Mouse (Mus musculus) erythroblast, embryonic 14.5 days (primary cell): Measurements from ENCODE around the gene Depp1. TPM values are rescaled to one million over a fixed set of nuclear protein-coding genes. Genes with fewer than 3 reads are reported as not detected.

Source experiments
- H3K27me3 ChIP-seq: 2 replicates; pipeline ENCODE4 v1.6.1; 2012; ENCODE audit warnings: inconsistent platforms; ENCODE audit not compliant: control insufficient read depth
- H3K36me3 ChIP-seq: 2 replicates; pipeline ENCODE4 v1.6.1; 2012; ENCODE audit warnings: mild to moderate bottlenecking, inconsistent platforms; ENCODE audit not compliant: control insufficient read depth
- H3K4me1 ChIP-seq: 2 replicates; pipeline ENCODE4 v1.6.1; 2012; ENCODE audit warnings: inconsistent platforms; ENCODE audit not compliant: control insufficient read depth
- H3K4me3 ChIP-seq: replicated peaks from 2 replicates; pipeline ENCODE3; 2012; ENCODE audit warnings: moderate library complexity, mild to moderate bottlenecking, inconsistent platforms
- H3K9me3 ChIP-seq: 2 replicates; pipeline ENCODE4 v1.6.1; 2012; ENCODE audit warnings: low read length, inconsistent platforms, mixed read lengths; ENCODE audit not compliant: control insufficient read depth
- GATA1 ChIP-seq: IDR thresholded peaks from 2 replicates; pipeline ENCODE4 v1.6.1; 2012; ENCODE audit warnings: low read length, inconsistent platforms, mixed read lengths
- TAL1 ChIP-seq: IDR thresholded peaks from 3 replicates; pipeline ENCODE4 v1.6.1; 2012; ENCODE audit warnings: low read length, inconsistent platforms, mixed read lengths
- polyA plus RNA-seq: library from polyadenylated mRNA; stranded (reverse); fragments of >175 nt; gene quantifications from 2 replicates; pipeline ENCODE4 v1.2.3, GENCODE M21; 2012

Gene Depp1
- polyA plus RNA-seq, 1 experiment, result 0.03 TPM

DNA sequence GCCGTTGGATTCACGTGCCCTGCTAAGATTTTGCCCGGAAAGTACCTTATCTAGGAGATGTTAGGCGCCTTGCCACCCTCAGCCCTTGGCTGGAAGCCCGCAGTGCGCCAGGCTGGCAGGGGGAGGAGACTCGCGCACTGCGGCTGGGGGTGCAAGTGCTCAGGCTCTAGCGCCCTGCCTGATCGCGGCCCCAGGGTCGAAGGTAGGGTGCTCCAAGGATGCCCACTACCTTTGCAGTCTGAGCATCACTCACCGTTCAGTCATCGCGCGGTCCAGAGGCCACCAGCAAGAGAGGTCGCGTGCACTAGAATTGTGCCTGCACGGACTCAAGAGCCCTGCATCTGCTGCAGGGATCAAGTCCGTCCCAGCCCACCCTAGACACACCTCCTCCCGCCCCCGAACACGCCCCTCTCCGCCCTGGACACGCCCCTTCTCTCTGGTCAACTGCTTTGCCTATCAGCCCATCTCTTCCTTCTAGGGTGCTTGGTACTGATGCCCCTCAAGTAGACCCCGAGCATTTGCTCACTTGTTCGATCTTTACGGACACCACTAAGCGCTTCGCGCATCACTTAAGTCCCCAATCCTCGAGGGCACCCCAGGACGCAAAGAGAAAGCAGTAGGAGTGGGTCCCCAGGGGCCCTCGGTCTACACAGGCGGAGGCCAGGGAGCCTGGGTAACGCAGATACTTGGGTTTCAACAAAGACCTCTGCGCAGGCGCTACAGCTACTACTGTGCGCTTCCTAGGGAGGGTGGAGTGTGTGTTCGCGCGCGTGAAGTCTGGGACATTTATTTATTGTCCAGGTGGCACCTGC, 23.3 kb downstream of the Depp1 start, which contains the start of gene Rassf4:
Rassf4 (minus strand) TSS at position 482 of the 812 bp plus-strand sequence.
- peaks cover 6% of the 10 kb centered on the region for H3K27me3 ChIP-seq
- H3K4me1 ChIP-seq, result peaks cover 12% of the 10 kb centered on the region
- TF ChIP-seq GATA1 (no peak), TAL1 (no peak)
- no peaks in the 10 kb centered on the region for H3K36me3 ChIP-seq
- peak within 1 kb of the TSS; percentile 57 for H3K4me3 ChIP-seq
- no peaks in the 10 kb centered on the region for H3K9me3 ChIP-seq

DNA sequence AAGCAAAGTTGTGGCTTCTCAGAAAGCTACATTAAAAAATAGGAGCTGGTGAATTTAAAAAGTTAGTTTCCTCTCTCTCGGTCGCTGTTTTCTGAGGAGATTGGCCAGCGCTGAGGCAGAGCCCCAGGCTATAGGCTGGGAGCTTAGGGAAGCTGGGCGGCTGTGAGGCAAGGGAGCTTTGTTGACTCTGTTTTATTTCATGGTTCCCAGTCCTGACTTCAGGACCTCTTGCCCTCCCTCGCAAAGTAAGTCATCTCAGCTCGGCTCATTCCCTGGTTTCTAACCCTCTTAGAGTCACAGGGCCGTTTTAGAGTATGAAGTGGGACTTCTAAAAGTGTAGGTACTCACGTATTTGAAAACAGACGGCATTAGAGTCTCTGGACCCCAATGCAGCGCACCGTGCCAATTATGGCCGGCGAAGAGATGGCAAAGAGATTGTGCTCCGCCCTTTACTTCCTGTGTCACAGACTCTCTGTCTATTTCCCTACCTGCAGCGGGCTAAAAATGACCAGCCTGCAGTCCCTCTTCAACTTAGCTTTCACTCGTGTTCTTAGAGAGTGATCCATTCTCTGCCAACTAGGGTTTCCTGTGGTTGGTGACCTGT, 24.0 kb downstream of the Depp1 start:
- Histone ChIP-seq H3K4me3 (peak overlapping the region; percentile 57), H3K4me1 (peaks cover 12% of the 10 kb centered on the region), H3K27me3 (peaks cover 6% of the 10 kb centered on the region), H3K36me3 (no peaks in the 10 kb centered on the region), H3K9me3 (no peaks in the 10 kb centered on the region)
- TF ChIP-seq TAL1 (no peak), GATA1 (no peak)

DNA sequence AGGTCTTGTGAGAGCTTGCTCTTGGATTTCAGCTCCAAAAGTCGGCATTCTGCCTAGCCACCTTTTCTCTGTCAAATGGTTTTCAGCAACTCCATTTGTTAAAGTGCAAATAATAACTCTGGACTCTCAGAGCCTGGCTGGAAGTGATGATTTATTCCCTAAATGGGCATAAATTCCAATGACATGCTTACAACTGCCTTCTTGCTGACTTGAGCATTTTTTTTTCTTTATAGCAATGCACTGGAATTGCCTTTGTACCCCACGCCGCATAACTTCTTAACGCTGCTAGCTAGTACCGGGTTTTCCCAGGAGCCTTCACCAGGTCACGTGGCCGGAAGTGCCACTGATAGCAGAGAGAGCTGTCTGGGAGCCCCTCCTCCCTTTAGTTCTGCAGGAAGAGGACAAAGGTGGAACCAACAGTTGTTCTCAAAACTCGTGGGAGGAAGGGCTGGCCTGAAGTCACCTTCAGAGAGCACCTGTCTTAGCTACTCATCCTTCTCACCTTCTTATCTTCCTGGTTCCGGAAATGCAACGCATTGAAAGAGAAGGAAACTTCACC, 26.0 kb downstream of the Depp1 start:
- peaks cover 6% of the 10 kb centered on the region for H3K27me3 ChIP-seq
- no peak overlapping the region for H3K4me3 ChIP-seq
- TF ChIP-seq GATA1 (no peak), TAL1 (no peak)
- no peaks in the 10 kb centered on the region for H3K9me3 ChIP-seq
- H3K36me3 ChIP-seq, result no peaks in the 10 kb centered on the region
- H3K4me1 ChIP-seq, result peaks cover 12% of the 10 kb centered on the region

DNA sequence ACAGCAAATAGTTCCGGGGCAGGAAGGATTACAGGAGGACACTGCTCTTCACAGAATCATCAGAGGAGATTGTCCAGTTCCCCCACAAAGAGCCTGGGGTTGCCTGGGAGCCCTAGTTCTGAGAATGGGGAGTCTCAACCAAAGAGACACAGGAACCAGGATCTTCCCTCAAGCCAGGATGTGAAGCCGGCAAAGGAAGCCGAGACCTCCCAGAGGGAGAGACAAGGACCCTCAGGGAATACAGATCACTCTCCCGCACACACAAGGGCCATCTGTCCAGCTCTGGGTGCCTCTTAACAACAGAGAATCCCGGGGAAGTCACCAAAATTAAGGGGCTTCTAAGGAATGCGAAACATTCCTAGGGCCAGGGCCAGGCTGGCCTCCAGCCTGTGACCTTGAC, 26.9 kb downstream of the Depp1 start:
- peaks cover 6% of the 10 kb centered on the region for H3K27me3 ChIP-seq
- TF ChIP-seq GATA1, result no peak
- TF ChIP-seq TAL1, result no peak
- peaks cover 12% of the 10 kb centered on the region for H3K4me1 ChIP-seq
- no peaks in the 10 kb centered on the region for H3K9me3 ChIP-seq
- no peak overlapping the region for H3K4me3 ChIP-seq
- H3K36me3 ChIP-seq, result no peaks in the 10 kb centered on the region

DNA sequence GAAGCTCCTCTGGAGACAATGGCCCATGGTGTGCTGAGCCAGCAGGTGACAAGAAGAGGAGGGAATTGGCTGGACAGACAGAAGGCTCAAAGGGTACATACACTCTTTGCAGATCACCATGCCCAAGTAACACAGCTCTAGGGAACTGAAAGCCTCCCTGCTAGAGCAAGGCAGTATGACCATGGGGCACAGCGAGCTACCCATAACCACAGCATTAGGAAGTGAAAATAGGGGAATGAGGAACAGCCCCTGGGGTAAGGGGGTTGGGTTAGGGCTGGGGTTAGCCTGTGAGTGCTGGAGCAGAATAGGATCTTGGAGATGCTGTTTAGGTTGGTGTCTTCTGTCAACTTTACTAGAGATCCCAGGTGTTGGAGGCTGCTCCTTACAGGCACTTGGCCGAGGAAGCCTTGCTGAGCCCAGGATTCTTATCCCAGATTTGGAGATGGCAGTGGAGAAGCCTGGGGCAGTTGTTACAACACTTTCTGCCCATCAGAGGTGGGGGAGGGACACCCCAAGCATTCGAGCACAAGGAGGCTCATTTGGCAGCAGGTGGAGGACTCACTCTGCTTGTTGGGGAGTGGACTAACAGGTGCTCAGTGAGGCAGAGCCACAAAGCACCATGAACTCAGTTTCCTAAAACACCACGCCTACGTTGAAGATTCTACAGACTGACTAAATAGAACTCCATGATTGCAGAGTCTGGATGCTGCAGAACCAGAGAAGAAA, 29.3 kb downstream of the Depp1 start:
- Histone ChIP-seq H3K4me1 (peaks cover 2% of the 10 kb centered on the region), H3K27me3 (no peaks in the 10 kb centered on the region), H3K4me3 (no peak overlapping the region), H3K36me3 (no peaks in the 10 kb centered on the region), H3K9me3 (no peaks in the 10 kb centered on the region)
- no peak for TF ChIP-seq TAL1
- TF ChIP-seq GATA1, result no peak

DNA sequence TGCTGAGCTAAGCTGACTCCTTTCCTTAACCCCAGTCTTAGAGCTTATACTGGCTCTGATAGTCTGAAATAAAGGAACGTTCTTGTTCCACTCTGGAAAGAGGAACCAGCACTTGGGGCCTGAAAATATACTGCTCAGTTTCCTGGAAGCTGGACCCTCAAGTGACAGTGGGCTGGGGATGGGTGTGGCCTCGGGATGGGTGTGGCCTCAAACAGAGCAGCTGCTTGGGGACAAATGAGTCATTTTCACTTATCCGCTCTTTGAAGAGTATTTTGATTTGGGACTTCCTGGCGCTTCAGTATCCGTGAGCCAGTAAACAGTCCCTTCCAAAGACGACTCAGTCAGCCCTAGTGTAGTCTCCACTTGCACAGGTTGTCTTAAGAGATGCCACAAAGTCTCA, 31.9 kb downstream of the Depp1 start:
- Histone ChIP-seq H3K27me3 (no peaks in the 10 kb centered on the region), H3K9me3 (no peaks in the 10 kb centered on the region), H3K4me3 (no peak overlapping the region), H3K4me1 (no peaks in the 10 kb centered on the region), H3K36me3 (no peaks in the 10 kb centered on the region)
- TF ChIP-seq TAL1, result no peak
- no peak for TF ChIP-seq GATA1

DNA sequence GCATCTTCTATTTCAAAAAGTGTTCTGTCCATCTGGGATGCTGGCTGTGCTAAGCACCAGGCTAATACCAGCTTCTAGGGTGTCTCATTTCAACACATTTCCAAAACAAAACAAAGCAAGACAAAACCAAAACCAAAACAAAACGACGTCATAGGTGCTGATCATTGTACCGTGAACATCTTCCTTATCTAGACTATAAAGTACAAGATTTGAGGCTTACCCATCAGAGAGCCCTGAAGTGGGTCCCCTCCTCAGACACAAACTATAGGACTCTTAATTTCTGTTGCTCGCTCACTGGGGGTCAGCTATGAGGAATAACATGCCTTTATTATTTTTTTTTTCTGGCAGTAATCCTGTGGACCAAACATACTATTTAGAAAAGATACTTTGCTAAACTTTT, 43.2 kb downstream of the Depp1 start:
- Histone ChIP-seq H3K36me3 (no peaks in the 10 kb centered on the region), H3K27me3 (no peaks in the 10 kb centered on the region), H3K9me3 (no peaks in the 10 kb centered on the region), H3K4me1 (no peaks in the 10 kb centered on the region), H3K4me3 (no peak overlapping the region)
- TF ChIP-seq TAL1 (no peak), GATA1 (no peak)

DNA sequence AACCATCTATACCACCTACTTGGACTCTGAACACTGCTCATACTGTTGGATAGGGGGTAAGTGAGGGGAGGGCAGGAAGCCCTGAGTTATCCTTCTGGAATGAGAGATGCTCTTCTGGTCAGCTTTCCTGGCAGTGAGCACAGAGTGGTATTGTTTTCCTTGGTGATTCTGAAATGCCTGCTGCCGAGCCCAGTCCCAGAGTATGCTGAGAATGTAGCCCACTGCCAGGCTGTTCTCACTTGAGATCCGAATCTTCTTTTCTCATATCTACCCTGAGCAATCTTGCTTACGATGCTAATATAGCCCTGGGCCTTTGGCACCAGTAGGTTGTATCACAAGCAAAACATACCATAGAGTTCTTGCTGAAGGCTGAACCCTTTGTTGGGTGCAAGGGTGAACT, 43.9 kb downstream of the Depp1 start:
- Histone ChIP-seq H3K27me3 (no peaks in the 10 kb centered on the region), H3K4me1 (no peaks in the 10 kb centered on the region), H3K36me3 (no peaks in the 10 kb centered on the region), H3K4me3 (no peak overlapping the region), H3K9me3 (no peaks in the 10 kb centered on the region)
- TF ChIP-seq GATA1 (no peak), TAL1 (no peak)

DNA sequence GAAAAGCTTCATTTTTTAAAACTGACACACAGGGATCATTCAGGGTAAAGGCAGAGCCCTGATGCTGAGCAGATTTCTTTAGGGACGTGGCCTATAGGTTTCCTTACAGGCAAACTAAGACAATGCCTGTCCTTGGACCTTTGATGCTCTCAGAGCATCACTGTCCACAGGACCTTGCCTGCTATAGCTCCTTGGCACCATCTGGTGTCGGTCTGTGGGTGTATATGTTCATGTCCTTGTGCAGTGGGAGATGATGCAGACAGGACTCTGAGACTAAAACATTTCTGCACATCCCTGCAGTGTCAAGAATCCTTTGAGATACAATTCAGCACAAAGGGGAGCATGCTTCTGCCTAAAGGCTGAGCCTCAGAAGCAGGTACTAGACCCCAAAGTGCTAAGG, 47.0 kb downstream of the Depp1 start:
- H3K4me3 ChIP-seq, result no peak overlapping the region
- no peaks in the 10 kb centered on the region for H3K27me3 ChIP-seq
- no peaks in the 10 kb centered on the region for H3K9me3 ChIP-seq
- no peak for TF ChIP-seq TAL1
- TF ChIP-seq GATA1, result no peak
- H3K36me3 ChIP-seq, result no peaks in the 10 kb centered on the region
- no peaks in the 10 kb centered on the region for H3K4me1 ChIP-seq
